Mouse (Mus musculus) frontal cortex, postnatal 36 days (tissue): ENCODE data around the gene Lsm12.
"Not testable (repeated sequence)": the region's sequence is repeated elsewhere in the genome, so short reads cannot be mapped to it uniquely, and the experiment has no call there.

ENCODE experiments used
- DNase-seq, 2 experiments: peaks; one replicate each; pipeline ENCODE4 v3.0.0; 2022; ENCODE audit warnings: low spot score in 2 of 2

Lsm12 gene

DNA sequence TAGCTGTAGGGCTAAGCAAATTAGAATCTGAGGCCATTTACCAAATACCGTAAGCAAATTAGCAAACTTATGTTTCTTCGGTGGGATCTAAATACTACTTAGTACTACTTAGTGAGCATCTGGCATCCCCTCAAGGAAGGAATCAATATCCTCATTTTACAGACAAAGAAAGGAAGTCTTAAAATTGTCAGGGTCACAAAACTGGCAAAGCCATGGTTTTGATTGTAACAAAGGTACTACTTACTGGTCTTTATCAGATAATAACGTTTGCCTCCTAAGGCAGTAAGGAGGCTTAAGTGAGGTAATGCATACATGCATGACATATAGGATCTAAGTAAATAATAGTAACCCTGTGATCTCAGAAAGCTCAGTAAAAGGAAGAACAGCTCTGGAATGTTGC is 581 bp upstream of the Lsm12 start:
- DNase-seq = no peak

DNA sequence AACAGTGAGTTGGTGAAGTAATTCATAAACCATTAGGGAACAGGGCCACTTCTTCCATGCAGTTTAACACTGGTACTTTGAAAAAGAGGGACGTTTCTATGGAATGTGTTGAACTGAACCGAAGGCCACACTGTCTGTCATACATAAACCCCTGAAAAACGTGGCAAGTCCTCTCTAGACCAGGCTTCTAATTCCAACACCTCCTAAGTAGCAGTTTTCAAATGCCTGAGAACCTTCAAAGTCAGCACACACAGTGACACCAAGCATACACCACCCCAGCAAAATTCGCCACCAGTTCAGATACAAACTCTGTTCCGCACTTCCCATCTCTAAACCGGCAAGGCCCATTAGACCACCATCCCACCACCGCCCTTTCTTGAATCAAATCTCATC is 847 bp downstream of the Lsm12 start:
- DNase-seq = no peak

DNA sequence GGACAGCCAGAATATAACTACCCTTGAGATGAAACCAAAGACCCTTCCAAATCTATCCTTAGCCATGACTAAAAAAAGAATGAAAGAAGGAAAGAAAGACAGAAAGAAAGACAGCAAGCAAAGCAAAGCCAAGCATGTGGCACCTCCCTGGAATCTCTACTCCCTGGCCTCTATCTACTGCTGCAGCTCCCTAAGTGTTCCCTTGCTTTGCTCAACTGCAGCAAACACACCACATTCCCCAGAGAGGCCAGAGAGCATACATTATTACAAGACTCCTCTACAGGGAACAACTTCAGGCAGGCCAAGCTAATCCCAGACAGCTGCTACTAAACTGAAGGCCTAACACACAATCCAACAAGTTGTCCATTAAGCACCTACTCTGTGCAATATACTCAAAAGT is 5.3 kb downstream of the Lsm12 start:
- DNase-seq = no peak

DNA sequence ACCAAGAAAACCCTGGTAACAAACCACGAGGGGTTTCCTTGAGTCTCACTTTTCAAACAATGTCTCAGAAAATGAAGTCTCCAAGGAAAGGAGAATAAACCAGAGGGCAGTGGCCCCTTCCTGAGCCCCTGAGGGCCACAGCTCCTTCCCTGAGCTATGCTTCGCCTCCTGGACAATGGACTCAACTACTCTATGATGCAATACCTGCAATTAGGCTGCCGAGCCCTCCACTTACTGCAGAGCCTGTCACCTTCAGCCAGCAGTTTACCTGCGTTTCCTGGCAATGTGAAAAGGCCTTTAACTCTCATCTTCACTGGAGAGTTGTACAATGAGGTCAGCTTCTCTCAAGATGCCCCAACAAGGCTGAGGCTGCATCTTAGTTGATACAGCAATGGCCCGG is 16.4 kb downstream of the Lsm12 start:
- no peak for DNase-seq

DNA sequence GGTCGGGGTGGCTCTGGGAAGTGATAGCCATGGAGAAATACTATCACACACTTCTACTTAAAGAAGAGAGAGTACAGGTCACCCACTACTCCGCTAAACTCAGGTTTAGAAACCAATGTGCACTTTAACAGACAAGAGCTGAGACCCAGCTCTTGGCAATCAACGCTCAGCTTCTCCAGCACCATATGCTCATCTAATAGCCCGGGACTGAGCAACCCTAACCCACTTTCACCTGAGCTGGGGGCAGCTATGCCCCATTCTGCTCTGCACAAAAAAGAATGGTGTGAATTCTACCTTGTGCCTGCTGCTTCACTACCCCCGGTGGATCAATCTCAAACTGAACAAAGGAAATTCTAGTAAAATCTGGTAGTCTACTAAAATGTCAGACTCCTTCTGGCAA is 17.6 kb downstream of the Lsm12 start:
- no peak for DNase-seq

DNA sequence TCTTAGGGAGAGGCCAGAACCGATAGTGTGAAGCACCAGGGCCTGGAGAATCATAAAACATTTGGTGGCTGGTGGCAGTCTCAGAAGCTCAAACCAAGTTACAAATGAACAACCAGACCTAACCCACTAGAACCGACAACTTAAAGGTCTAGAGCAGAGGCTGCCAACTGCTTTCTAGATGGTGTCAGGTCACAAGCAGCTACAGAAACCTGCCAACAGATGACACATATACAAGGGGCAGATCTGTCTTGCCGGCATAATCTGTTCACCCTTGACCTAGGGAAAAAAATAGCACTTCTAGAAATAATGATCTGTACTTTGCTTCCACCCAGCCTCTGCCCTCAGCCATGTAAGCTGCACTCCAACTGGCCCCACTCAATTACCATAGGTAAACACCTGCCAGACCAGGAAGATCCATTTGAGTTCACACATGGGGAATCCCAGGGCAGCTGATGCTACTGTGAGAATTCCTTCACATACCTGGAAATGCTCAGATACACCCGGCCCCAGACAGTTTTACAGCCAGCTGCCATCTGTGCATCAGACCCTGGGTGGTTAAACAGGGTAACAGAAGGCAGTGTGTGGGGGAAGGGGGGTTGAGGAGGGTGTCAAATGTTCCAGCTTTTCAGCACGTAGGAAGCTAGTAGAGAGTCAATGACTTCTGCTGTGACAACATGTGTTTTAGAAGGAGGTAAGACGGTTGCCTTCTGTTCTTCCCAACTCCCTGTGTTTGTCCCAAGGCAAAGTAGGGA is 18.9 kb downstream of the Lsm12 start:
- peak; percentile 31 to 44 for DNase-seq

DNA sequence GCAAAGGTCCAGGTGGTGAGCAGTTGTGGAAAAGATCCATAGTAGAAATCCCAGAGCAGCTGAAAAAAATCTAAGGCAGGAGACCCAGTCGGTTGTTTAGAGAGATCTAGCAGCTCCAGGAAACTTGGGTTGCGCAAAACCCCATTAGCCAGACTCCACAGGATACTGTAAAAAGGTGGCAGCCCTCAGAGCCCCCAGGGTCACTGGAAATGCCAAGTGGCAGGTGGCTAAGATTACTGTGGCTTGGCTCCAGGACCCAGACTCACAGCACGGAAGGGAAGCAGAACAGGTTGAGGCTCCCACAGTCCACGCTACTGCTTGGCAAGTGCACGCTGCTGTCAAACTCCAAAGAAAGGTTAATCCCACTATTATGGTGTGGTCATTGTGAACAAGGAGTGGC is 25.3 kb downstream of the Lsm12 start:
- no peak for DNase-seq

DNA sequence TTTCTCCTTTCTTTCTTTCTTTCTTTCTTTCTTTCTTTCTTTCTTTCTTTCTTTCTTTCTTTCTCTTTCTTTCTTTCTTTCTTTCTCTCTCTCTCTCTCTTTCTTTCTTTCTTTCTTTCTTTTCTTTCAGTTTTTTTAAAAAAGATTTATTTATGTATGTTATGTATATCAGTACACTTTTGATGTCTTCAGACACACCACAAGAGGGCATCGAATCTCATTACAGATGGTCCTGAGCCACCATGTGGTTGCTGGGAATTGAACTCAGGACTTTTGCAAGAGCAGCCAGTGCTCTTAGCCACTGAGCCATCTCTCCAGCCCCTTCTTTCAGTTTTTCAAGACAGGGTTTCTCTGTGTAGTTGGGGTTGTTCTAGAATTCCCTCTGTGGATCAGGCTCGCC is 27.1 kb downstream of the Lsm12 start:
- DNase-seq = not testable (repeated sequence)

DNA sequence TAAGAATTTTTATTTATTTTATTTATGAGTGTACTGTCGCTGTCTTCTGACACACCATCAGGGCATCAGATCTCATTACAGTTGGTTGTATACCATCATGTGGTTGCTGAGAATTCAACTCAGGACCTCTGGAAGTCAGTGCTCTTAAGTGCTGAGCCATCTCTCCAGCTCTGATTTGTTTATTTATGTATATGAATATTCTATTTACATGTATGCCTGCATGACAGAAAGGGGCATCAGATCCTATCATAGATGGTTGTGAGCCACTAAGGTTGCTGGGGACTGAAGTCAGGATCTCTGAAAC is 28.4 kb downstream of the Lsm12 start:
- no peak for DNase-seq

DNA sequence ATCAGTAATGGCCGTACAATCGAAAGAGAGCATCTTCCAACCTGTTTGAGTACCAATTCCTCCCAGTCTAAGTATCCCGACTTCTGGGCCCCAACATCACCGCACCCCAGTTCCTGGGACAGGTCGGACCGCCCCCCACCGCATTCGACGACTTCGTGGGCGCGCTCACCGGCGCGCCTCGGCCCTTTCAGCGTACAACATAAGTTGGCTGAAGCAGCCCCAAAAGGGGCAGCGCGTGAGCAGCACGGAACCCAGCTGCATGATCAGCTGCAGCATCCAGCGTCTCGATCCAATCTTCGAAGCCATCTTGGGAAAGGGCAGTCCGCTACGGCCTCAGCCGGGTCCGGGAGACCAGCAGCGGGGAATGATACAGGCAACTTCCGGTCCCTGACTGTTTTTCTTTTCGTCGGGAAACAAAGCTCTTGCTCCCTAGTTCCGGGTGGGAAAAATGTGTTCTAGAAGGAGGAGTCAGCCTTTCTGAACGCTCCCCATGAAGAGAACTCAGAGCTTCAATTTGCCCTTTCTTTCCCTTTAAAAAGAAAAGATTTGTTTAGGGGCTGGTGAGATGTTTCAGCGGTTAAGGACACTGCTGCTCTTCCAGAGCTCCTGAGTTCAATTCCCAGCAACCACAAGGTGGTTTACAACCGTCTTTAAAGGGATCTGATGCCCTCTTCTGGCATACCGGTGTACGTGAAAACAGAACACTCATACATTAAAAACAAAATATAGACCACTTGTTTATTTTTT is 28.9 kb downstream of the Lsm12 start, which contains the start of gene Tmem101:
Gene Tmem101 (minus strand): TSS at position 366 of the 747 bp plus-strand sequence.
- peak; percentile 89 to 91 for DNase-seq

DNA sequence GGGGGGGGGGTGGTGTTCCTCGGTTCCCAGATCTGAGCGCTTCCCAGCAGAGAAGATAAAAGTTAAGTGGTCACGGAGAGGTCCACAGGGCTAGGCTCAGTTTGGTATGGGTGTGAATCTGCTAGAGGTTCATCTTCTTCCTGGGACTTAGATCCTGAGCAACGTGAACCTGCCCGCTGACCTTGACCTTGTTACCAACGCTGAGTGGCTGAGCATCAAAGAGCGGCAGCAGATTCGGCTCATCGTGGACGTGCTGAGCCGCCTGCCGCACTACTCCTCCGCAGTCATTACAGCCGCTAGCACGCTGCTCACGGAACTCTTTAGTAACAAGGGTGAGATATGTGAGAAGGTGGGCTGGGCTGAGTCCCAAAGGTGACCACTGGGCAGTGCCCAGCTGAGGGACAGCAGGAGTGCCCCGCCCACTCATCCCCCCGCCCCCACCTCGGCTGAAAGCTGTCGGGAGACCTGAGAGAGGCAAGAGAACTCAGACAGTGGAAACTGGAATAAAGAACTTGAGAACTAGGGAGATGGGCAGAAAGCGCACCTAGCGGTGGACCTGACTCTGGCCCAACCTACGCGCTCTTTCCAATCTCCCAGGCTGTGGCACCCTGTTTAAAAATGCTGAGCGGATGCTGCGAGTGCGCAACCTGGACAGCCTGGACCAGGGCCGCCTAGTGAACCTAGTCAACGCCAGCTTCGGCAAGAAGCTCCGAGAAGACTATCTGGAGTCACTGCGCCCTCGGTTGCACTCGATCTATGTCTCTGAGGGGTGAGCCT is 37.7 kb downstream of the Lsm12 start:
- no peak for DNase-seq

DNA sequence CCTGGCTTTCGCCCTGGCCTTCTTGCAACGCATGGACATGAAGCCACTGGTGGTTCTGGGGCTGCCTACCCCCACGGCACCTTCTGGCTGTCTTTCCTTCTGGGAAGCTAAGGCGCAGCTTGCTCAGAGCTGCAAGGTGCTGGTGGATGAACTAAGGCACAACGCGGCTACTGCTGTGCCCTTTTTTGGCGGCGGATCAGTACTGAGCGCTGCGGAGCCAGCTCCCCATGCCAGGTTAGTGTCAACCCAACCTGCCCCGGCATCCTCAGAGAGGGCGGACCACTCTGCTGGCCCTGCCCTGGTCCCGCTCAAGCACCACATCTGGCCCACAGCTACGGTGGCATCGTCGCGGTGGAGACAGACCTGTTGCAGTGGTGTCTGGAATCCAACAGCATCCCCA is 38.6 kb downstream of the Lsm12 start:
- no peak for DNase-seq

DNA sequence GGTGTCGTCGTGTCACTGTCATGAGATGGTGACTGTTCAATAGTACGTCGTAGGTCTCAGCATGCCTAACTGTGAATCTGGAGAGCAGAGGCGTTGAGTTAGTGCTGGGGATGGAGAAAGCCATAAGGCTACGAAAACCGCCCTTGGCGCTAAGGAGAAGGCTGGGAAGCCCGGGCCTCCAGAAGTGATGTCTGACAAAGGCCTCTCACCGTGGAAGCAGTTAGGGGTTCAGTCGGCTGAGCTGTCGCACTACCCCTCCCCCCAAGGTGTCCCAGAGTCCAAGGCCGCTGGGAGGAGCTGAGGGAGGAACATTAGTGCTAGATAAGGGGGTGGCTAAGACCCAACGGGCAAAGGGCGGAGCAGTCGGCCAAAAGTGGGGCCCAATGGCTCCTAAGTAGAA is 39.1 kb downstream of the Lsm12 start:
- no peak for DNase-seq

DNA sequence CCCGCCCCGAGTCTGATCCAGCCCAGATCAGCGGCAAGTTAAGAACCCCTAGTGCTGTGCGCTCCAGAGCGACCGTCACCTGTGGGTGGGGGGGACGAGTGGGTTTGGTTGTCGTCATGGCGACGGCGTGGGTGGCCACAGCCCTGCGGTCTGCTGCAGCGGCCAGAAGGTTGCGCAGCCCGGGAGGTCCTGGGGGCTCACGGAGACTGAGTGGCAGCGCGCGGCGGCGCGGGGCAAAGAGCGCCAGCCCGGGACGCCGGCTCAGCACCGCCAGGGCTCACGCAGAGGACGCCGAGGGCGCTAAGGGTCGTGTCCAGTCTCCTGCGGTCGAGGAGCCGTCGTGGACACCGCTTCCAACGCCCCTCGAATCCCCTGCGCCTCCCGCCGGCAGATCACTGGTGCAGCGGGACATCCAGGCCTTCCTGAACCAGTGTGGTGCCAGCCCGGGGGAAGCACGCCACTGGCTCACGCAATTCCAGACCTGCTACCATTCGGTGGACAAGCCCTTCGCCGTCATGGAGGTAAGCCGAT is 39.6 kb downstream of the Lsm12 start, which contains the start of gene Nags:
Gene Nags (plus strand): TSS at position 43 of the 531 bp plus-strand sequence.
- DNase-seq = no peak

DNA sequence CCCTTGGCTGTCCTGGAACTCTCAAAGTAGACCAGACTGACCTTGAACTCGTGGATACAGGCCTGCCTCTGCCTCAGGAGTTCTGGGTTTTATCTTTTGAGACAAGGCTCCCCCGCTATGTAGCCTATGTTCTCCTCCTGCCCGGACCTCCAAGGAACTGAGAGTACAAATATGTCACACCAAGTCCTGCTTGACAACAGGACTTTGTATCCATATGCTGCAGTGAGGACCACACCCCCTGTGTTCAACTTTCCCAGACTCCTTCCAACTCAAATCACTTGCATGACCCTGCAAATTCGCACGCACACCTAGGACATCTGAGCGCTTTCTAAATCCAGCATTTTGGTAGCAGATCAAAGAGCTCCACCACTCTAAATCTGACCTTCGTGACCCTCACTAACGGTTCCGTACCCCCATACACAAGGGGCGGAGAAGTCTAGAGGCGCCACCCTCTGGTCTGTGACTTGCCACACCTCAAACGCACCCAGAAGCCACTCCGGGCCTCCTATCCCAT is 40.1 kb downstream of the Lsm12 start:
- no peak for DNase-seq

DNA sequence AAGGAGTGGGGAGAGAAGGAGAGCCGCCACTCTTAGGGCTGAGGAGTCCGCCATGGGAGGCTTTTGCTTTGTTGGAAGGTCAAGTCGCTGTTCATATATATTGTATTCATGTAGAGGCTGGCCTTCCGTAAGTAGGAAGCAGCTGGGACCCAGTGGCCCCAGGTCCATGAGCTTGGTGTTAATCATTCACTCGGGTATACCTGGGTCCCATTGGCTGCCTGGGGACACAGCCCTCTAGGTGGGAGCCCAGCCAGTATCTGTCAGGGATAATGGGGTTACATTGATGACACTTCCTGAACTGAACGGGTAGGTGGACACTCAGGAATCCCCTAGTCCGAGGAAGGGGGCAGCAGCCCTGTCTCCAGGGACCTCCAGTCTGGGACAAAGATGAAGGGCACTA is 42.7 kb downstream of the Lsm12 start:
- DNase-seq = no peak

DNA sequence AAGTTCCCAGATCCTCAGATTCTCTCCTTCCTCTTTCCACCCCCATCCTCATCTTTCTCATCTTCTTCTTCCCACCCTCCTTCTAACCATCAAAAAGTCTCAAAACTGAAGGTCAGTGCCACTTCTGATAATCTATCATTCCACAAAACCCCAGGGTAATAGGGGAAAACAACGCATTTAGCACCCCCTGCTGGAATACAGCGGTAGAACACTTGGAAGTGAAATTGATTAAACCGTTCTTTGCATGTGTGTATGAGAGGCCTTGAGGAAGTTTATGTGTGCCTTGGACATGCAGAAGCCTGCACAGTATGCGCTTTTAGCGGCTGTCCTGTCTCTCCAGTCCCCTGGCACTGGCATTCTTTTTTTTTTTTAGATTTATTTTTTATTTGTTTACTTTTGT is 44.6 kb downstream of the Lsm12 start:
- DNase-seq = peak; percentile 59 to 71

DNA sequence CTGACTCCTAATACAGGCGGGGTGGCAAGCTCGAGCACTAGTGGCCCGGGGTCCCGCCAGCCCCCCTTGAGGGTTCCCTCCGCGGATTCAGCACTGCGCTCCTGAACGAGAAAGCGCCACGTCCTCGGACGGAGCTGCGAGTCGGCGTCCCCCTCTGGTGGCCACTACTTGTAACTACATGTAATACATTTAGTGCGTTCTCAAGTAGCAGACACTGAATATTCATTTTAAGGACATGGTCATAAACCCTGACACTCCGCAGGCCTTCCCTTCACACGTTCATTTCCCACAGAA is 46.7 kb downstream of the Lsm12 start:
- DNase-seq = peak; percentile 47 to 67

DNA sequence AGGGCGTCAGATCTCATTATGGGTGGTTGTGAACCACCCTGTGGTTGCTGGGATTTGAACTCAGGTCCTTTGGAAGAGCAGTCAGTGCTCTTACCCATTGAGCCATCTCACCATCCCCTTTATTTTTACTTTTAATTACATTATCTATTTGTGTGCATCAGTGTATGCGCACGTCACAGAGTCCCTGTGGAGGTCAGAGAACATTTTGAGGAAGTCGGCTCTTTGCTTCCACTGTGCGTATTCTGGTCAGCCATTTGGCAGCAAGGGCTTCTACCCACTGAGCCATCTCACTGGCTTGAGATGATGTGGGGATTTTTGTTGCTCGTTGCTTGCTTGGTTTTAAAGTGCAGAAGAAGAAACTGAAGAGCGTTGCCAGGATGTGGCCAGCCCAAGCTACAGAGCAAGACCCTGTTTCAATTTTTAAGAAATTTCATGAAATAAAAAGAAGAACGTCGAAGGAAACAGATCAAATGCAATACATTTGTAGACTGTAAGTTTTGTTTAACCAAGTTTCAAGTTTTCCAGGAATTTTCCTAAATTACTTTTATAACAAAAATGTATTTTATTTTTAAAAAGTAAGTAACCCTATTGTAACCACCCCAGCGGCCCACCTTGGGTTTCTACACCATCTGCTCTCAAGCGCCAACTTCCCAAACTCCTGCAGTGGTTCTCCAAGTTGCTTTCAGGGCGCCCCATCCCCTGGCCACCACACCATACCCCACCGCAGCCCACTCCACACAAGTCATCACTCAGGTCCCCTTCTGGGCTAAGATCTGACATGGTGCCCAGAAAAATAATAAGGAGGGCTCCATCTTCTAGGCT is 47.3 kb downstream of the Lsm12 start:
- DNase-seq = no peak

DNA sequence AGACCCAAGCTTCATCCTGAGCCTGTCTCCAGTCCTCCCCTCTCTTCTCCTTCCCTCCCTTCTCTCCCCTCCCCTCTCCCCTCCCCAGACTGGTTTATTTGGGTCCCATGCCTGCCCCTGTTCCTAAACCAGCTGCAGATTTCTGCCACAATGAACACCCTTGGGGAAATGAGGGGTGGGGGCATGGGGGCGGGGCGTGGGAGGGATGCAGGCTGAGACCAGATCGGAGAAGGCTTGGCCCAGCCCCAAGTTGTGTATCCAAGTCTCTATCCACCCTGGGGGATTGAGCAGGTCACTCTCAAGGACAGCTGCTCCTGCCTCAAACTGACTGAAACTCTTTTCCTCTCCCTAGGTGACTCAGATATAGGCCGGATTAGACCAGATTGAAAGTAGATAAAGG is 50.6 kb downstream of the Lsm12 start:
- no peak for DNase-seq

DNA sequence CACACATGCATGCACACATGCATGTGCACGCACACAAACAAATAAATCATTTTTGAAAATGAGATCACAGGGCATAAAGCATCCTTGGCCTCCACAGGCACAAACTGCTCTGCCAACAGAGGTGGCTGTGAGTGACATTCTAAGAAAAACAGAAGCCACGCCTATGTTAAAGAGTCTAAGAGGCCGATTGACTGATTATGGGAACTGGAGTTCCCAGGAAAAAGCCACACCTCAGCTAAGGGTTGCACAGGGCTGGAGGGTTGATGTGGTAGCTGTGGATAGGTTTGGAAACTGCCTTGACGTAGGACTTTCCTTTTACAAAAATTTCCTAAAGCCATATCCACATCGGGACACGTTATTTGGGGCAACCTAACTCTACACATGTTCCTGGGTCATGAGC is 67.7 kb downstream of the Lsm12 start:
- DNase-seq = no peak

DNA sequence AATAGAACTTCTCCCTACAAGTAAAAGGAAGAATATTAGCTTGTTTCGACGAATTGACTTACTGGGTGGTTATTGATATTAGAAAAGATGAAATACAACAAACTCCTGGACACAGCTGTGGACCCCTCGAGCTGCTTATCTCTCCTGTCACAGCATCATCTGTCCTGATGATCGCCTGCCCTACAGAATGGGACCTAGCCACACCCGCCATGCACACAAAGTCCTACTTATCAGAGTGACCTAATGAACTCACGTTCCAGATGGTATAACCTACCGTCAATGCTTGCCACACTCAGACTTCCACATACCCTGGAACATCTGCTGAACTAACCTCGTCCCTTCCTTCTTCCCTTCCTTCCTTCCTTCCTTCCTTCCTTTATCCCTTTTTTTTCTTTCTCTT is 68.9 kb downstream of the Lsm12 start:
- DNase-seq = no peak
